Mouse (Mus musculus): ENCODE results near the gene Enox1.

Enox1 gene

DNA sequence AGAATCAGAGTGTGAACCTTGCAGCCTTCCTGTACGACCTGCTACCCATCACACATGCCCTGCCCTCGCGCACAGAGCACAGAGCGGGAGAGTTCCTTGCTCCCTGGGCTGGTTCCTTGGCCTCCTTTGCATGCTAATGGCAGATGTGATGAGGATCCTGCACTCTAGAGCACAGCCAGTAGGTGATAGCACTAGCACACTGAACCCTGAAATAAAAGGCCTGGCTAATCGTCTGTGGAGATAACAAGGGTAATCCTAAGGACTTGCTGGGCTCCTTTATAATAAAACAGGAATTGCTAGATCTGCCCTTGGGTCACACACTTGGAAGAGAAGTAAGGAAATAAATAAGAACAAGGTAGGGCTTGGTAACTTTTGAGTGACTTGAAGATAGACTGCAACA is 215.4 kb downstream of the Enox1 start:
- peak in 1 of 2 experiments; percentile 44 for DNase-seq (ENCODE audit: low spot score in 2 of 2)

DNA sequence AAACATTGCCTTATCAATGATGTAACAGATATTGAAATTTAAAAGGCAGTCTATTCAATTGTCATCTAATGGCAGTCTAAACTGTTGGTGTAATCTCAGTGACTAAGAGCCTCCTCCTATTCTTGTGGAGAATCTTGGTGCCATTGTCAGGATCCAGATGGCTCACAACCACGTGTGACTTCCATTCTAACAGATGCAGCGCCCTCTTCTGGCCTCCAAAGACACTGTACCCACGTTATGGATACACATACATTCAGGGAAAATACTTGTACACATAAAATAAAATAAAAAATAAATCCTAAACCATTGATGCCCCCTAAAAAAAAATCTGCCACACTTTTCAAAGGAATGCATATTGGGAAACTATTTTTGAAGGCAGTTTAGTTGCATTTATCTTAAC is 216.6 kb downstream of the Enox1 start:
- no peak for DNase-seq (ENCODE audit: low spot score in 2 of 2)

DNA sequence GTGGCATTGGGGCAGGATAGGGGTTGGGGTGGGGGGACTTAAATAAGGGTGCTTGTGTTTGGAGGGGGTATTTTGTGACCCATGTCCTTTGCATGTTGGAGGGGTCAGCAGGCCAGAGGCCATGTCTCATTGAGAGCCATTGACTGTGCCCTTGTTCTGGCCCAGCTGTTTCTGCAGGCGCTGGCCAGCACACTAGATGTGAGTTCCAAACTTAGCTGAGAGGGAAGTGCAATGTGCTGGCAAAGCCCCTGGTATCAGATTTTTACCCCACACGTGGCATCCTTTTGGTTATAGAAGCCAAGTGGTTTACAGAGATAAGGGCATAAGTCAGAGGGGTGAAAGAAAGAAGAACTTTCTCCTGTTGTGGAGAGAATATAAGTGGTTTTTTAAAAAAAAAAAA is 218.5 kb downstream of the Enox1 start:
- DNase-seq (ENCODE audit: low spot score in 2 of 2): peak in 1 of 2 experiments; percentile 40

DNA sequence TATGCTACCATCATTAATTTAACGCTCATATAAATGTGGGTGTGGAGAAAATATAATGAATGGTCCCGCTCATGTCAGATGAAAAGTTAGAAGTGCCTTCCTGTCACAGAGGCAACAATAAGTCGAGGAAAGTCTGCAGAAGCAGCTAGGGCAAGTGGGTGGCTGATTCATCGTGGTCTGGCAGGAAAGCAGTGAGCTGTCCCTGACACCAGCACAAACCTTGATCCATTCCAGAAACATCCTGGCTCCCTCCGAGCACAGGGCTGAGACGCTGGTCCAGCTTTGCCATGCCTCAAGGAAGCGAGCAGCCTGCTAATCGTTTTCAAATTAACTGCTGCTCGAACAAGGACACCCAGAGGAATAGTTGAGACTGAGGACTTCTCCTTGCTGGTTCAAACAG is 219.1 kb downstream of the Enox1 start:
- DNase-seq (ENCODE audit: low spot score in 2 of 2): peak in 1 of 2 experiments; percentile 54

DNA sequence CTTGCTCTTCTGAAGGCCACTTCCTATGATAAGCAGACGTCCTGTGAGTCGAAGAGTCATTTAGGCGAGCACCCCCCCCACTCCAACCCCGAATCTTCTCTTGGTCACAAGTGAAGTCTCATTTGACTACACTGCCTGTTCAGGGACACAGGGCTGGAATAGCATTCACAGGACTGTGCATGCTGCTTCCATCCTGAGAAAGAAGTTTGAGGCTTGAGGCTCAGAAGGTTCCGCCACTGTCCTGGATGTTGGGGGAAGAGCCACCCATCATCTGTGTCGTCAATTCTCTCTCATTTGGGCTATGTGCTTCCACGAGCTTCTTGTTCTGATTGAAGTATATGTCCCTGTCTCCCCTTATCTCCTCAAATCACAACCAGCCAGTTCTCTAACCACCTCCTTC is 220.2 kb downstream of the Enox1 start:
- peak in 1 of 2 experiments; percentile 32 for DNase-seq (ENCODE audit: low spot score in 2 of 2)

DNA sequence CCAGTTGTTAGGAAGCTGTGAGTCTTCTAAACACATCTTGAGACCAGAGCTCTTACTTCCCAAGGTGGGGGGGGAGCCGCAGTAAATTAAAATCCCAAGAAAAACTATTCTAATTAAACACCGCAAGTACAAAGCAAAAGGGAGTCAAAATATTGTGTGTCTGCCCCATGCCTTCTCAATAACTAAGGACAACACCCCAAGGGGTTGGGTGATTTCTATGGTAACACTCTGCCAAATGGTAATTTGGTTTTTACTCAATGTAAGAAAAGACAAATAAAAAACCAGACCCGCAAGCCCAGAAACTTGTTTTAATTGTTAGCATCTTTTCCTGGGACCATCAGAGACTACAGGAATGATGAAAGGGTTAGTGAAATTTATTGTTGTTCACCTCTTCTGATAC is 220.9 kb downstream of the Enox1 start:
- no peak for DNase-seq (ENCODE audit: low spot score in 2 of 2)

DNA sequence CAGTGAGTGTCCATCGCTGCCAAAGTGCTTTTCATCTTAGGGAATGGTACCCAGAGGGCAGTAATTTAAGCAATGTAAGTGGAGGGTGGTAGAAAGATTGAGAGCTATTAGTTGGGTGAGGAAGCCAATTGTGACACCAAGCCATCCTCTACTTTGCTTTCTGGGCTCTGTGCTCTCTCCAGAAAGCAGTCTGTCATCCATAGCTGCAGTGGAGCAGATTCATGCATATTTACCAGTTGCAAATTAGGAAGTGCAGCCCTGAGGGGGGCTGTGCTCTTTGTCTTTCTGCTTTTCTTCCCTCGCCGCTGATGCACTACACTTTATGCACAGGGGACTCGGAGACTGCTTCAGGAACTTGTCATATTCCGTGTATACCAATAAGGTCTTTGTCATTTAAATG is 221.3 kb downstream of the Enox1 start:
- DNase-seq (ENCODE audit: low spot score in 2 of 2): no peak

DNA sequence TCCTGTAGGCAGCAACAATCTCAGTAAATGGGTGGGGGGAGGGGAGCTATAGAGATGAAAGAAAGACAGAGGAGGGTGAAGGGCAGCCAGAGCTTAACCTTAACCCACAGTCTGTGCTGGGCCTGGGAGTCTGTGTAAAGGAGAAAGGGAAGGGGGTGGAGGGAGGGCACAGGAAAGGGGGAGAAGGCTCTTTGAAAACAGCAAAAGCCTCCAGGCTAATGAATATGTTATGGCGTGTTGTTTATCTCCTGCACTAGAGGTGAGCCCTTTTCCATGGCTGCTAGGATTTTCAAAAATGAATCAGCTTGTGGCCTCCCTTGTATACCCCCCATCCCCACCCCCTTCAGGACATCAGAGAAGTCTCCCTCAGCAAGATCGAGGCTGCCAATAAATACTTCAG is 225.0 kb downstream of the Enox1 start:
- DNase-seq (ENCODE audit: low spot score in 2 of 2): no peak

DNA sequence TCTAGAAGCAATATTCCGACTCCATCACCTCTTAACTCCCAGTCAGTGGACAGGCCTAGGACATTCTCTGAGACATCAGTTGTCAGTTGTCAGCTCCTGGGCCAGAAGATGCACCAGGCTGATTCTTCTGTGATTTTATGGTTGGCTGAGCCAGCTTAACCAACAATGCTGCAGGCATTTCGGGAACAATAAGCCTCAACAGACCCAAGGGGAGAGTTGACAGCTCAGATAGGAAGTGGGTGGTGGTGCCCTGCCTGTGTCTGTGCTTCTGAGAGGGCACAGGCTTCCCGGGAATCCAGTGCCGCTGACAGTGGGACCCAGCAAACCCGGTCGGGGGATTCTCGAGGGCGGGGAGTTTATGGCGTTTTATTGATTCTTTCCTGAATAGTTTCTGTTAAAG is 229.1 kb downstream of the Enox1 start:
- no peak for DNase-seq (ENCODE audit: low spot score in 2 of 2)

DNA sequence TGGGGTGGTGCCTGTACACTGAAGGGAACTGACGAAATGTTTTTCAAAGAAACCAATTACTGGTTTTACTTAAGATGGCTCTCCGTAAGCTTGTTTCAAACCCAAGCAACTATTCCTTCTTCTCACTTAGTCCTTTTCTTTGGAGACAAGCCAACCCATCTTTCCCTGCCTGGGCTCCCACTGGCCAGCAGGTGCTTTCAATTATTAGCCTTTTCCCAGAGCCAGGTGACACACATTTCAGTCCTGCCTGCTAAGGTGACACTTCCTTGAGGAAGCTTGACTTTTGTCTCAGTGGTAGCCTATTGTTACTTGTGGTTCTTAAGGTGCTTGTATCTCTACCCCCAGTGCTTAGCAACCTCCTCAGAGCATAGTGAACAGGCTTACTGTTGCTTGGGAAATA is 231.3 kb downstream of the Enox1 start:
- DNase-seq (ENCODE audit: low spot score in 2 of 2): no peak

DNA sequence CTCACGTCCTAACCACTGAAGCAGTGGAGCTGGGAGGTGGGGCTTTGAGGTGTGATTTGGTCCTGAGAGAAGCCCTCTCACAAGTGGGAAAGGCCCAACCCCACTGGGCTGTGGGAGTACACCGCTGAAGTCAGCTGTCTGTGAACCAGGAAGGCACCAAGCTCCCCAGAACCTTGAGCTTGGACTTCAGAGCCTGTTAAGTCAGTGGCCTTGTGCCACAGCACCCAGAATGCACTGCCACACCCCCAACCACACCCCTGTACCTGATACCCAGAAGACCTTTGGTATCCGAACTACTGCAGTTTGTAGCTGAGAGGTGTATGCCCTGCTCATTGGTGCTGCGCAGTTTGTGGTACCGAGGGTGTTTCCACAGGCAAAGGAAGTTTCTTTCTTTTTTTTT is 232.7 kb downstream of the Enox1 start:
- no peak for DNase-seq (ENCODE audit: low spot score in 2 of 2)

DNA sequence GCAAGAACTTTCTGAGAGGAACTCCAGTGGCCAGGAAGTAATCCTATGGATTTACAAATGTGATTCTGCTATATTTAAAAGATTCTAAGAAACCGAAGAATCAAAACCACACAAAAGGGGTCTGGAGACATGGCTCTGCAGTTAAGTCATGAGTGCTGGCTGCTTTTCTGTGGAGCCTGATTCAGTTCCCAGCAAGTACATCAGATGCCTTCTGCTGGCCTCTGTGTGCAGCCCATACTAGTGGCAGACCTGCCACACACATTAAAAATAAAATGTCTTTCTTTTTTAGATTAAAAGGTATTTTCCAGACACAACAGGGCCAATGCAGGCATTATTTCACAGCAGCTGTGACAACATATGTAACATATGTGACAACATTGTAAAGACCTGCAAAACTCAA is 235.9 kb downstream of the Enox1 start:
- DNase-seq (ENCODE audit: low spot score in 2 of 2): no peak

DNA sequence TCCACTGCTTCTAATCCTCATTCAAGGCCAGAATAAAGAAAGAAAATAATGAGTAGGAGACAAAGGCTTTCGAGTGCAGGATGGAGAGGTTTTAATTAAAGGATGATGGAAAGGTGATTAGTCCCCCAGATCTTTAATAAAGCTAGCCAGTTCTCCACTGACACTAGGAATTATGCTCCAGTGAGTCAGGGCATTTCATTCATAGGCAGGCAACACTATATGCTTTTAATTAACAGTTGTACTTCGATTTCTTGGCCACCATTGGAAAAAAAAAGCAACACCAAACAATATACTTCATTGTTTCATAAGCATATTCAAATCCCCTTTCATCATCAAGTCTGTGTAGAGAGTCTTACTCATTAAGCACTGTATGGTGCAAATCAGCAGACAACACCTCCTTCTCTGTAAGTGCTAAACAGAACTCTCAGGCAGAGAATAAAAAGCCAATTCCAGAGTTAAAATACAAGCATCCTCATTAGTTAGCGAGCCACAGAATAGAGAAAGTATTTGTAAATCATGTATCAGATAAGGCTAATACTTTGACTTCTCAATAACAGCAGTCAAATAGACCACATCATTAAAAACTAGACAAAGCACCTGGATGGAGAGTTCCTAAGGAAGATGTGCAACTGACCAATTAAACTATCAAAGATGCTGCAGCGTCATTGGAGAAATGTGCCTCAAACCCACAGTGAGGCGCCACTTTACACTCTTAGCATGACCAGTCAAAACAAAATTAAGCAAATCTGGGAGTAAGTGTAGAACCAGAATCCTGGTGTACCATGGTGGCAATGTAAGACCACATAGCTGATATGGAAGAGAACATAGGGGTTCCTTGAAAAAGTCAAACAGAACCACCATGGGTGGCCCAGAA is 249.9 kb downstream of the Enox1 start:
- DNase-seq (ENCODE audit: low spot score in 2 of 2): no peak

DNA sequence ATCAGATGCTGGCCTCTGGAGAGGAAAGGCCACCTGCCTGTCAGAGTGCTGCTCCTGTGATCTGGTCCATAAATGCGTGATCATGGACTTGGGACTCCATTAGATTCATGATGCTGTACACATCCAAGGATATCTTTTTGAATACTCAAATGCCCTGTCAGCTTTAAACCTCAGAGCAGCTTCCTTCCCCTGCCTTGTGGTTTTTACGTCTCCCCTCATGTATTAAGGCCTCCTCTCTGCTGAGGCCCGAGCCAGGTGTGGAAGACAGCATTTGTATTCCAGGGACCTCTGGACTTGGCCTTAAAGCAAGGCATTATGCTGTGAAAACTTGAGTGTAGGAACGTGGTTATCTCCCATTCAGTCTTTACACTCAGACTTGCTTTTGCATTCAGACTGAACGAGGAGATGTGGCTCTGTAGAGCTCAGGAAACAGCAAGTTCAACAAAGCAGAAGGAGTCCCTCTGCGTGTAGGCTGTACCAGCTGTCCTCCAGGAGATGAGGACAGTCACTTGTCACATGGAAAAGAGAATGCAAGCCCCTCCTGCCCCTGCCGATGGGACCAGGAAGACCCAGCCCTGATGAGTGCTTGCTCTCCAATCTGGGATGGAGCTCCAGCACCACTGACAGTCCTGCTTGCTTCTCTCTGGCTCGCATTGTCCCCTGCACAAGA is 252.8 kb downstream of the Enox1 start:
- DNase-seq (ENCODE audit: low spot score in 2 of 2): no peak

DNA sequence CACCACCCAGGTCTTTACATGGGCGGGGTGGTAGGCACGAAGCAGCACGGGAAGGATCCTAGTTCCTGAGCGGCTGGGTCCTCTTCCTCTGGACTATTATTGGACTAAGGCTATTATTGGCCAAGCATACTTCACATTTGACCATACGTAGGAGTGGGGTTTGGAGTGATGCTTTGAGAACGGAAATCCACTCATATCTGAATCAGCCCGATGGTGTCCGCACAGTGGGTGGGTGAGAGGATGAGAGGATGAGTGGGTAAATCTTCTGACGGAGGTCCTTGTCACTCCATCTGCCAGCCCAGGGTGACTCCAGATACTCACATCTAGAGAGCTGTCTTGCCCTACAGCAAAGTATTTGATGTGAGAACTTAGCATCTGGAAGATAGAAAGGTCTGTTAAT is 253.8 kb downstream of the Enox1 start:
- no peak for DNase-seq (ENCODE audit: low spot score in 2 of 2)

DNA sequence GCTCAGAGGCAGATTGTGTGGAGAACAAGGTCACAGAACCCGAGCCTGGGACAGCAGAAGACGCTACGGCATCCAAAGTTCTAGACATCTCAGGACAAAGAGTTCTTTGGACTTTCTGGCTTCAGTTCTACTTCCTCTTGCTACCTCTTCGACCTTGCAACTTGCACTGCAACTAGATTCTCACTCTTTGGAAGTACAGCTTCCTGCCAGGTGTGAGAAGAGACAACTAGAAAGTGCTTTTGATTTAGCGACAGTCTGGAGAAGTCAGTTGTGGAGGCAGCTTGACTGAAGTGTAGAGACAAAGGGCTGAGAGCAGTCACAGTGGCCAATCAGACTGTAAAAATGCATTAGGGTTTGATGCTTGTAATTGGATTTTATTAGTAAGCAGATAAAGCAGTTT is 256.5 kb downstream of the Enox1 start:
- DNase-seq (ENCODE audit: low spot score in 2 of 2): no peak

DNA sequence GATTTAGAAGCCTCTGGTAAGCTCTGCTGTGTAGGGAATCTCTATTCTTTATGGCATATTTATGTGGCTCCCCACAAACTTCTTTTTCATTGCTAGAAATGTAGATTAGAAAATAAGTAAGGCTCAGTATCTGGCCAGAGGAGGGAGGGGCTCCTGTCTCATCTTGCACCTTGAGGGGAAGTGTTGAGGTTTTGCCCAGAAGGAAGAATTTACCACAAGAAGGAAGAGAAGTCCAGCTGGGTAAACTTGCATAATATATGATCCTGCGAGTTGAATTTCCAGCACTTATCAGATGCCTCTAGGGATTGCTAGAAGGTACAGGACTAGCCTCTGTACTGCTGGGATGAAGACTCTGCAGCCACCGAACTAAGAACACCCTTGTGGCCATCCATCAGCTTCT is 259.8 kb downstream of the Enox1 start:
- no peak for DNase-seq (ENCODE audit: low spot score in 2 of 2)

DNA sequence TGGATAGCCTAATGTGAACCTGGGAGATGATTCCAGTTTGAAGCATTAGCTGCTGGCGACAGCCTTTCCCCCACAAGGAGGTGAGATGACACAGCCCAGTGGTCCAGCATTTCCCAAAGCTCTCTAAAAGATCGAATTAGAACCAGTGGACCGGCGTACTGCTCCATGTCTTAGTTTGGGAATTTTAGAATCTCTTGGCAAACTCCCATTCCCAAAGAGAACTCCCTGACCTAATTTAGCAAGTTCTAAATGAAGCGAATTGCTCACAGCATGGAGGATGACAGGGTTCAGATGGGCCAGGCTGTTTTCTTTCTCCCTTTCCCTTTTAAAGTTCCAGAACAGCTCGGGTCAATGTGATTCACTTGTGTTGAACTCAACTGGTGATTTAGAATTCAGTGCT is 264.5 kb downstream of the Enox1 start:
- DNase-seq (ENCODE audit: low spot score in 2 of 2): no peak

DNA sequence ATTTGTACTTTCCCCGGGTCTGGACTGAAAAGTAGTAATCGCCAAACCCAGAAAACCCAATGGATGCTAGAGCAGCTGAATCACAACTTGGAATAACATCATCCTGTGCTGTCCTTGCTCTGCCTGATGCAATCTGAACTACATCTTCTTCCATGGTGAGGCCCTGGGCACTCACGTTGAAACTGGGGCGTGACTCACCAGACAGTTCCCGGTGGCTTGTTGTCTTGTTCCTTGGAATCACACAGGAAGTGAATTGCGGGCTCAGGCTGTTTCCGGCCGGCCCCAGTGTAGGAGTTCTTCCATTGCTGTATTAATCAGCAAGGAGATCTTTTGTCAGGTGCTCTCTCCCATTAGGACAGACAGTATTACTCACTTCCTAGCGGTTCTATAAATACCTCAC is 266.6 kb downstream of the Enox1 start:
- no peak for DNase-seq (ENCODE audit: low spot score in 2 of 2)

DNA sequence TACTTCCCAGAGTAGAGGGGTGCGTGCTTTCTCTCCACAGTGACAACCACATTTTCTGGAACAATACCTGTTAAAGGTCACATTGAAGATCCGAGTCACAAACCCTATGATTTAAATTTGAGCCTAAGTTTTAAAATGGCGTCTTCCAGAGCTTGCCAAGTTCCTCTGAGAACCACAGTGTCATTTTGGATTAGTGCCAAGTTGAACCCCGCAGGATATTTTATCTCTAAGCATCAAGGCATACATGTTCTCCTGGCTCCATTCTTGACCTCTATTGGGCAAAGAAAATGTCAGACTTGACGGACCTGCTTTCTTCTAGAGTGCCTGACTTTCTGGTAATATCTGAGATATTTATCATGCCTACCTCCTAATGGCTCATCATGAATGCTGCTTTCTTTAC is 282.9 kb downstream of the Enox1 start:
- no peak for DNase-seq (ENCODE audit: low spot score in 2 of 2)

DNA sequence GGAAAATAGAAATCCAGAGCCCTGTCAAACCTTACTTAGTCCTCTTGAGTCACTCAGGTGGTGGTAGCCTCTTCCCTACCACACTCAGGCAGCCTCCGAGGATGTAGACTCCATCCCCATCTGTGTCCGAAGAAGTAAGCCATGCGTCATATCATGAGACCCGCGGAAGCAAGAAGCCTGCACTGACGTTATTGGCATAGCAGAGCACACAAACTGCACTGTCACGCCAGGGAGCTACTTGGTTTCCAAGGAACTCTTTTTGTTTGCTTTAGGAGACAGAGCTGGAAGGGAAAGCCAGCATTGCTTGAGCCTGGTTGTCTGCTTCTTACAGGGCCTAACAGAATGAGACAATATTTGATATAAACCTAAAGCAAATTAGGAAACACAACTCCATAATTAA is 284.2 kb downstream of the Enox1 start:
- DNase-seq (ENCODE audit: low spot score in 2 of 2): no peak

DNA sequence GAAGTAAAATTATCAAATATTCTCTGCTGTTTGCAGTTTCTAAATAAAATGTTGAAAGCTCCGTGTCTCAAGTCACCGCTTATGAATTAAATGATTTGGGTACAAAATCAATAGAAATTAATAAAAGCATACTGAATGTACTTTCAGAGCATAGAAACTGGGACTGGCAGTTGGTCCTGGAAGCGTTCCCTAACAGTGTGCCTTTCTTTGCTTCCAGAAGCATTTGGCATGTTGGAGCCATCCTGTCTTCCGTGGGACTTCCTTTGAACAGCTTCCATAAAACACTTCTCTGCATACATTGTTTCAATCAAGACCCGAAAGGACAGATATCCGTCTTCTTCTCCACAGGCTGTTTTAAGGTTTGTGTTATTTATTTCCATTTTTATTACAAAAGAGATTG is 285.0 kb downstream of the Enox1 start:
- DNase-seq (ENCODE audit: low spot score in 2 of 2): no peak

DNA sequence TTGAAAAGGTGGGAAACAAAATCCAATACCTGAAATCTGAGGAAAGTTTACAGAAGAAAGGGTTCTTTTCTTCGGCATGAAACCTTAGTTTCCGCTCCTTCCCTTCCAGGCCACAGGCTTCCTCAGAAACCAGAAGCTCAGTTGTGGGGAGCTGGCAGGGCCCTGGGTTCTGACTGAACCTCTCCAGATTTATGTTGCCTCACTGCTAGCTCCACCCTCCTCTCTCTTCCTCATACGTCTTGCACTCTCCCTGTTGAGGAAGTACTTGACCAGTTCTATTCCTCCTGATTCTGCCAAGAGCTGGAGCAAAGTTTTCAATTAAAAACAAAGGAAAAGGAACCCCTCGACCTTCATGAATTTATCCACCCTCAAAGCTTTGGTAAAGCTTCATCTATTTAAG is 291.4 kb downstream of the Enox1 start:
- no peak for DNase-seq (ENCODE audit: low spot score in 2 of 2)

All from urinary bladder, postnatal 4 days (tissue).